Mouse (Mus musculus) layer of hippocampus, postnatal 25 days (tissue): ENCODE results near the gene Kcnj3. TPM values are rescaled to one million over a fixed set of nuclear protein-coding genes. Genes with fewer than 3 reads are reported as not detected.
"Not testable (repeated sequence)": the region's sequence is repeated elsewhere in the genome, so short reads cannot be mapped to it uniquely, and the experiment has no call there.

ENCODE experiments used
- DNase-seq, 2 experiments: peaks; one replicate each; pipeline ENCODE4 v3.0.0; 2022; ENCODE audit warnings: mixed read lengths in 2 of 2, low spot score in 1 of 2; ENCODE audit errors: extremely low spot score in 1 of 2
- total RNA-seq, 2 experiments: library from RNA; stranded (reverse); gene quantifications; 2 replicates each; pipeline ENCODE4 v1.2.3; 2021

Gene Kcnj3
- total RNA-seq = 100 to 1,000 TPM in 1 of 2 experiments, 10 to 100 TPM in 1; 97.3 to 116 TPM

DNA sequence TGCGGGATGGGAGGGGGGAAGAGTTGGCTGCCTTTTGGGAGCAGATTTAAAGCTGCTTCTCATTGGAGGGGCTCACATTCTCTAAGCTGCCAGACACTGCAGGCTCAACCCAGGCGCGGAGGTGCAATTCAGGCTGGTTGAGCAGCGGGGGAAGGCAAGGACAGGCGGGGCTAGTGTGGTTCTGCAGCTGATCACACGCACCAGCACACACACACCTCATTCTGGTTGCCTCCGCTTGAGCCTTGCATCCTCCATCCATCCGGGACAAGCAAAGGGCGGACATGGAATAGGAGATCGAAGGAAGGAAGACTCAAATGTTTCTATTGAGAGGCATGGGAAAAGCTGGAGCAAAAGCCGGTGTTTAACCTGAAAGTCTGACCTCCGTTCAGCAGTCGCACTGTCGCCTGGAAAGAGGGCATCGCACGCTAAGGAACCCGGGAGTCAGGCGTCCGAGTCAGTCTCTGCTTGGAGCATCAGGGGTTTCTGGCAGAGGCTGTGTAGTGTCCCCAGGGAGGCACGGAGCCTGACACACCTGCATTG lies at the start of gene Kcnj3:
Gene Kcnj3, plus strand, starts transcription at position 250 of the 540 bp plus-strand sequence.
- DNase-seq = peak; percentile 49 to 56

DNA sequence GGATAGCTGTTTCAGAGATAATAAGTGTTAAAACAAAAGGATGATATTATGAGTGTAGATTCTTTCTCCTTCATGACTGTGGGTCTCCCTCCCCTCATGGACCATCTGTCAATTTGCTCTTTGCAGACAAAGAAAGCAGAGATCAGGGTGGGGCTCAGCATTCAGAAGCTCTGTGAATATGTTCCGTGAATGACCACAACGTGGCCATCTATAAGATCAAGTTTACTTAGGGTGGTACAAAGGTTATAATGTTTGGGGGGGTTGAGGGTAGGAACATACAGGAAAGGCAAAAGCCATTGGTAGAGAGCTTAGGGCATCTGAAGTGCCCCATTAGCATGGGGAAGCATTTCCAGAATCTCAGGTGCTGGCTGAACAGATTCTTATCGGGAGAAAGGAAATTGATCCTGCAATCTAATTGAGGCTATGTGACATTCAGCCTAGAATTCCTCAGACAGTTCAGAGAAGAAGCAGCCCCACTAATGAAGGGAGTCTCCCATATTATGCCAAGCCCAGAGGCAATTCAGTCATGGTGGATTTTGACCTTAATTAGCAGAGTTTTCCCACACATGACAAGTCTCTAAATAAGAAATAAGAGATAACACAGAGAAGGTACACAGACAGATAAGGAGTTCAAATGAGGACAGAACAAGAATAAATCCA lies 45.3 kb upstream of the Kcnj3 start:
- no peak for DNase-seq

DNA sequence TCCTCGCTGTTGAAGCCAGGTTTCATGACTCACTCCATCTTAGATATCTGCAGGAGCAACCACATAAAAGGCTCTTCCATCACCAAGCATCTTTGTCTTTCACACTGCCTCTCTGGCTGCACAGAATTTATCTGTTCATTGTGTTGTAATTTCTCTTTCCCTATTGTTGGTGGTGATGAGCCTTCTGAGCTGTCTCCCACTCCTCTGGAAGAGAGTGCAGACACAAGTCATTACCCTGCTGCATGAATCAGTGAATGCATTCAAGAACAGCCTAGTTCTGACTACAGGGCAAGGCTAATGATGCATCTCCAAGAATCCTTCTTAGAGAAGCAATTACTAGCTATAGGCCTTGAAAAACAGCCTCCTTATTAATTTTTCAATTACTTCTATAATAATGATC lies 30.5 kb upstream of the Kcnj3 start:
- DNase-seq = no peak

DNA sequence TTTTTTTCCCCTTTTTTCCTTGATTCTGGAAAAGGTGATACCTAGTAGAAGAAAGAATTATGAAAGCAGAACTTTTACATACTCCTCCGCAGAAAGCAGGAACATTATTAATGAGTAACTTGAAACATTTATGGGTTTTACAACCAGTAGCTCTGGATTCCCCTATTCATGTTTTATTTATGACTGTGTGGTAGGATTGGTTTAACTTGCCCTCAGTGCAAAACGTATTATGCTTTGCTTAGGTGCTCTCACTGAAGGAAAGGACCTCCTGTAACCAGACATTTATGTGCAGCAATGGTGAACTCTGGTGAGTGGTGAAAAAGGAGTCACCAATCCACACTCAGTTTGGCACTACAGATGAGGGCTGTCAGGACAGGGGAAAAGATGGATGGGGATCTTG lies 8.1 kb upstream of the Kcnj3 start:
- no peak for DNase-seq

DNA sequence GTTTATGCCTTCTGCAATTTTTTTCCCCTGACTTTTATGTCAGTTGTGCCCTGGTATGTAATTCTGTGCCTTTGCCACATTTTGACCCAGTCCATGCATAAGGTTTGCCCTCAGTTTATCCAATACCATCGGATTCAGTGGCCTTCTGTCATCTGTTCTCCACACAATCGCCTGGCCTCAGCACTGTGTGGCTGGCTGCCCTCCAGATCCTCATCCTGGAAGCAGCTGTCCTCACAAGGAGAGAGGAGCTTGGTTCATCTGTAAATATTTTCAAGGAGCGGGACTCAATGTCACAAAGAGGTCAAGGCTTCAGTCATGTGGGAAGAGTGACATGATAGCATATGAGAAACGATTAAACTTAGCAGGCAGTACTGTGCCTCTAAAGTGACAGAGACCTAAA lies 3.7 kb upstream of the Kcnj3 start:
- no peak for DNase-seq

DNA sequence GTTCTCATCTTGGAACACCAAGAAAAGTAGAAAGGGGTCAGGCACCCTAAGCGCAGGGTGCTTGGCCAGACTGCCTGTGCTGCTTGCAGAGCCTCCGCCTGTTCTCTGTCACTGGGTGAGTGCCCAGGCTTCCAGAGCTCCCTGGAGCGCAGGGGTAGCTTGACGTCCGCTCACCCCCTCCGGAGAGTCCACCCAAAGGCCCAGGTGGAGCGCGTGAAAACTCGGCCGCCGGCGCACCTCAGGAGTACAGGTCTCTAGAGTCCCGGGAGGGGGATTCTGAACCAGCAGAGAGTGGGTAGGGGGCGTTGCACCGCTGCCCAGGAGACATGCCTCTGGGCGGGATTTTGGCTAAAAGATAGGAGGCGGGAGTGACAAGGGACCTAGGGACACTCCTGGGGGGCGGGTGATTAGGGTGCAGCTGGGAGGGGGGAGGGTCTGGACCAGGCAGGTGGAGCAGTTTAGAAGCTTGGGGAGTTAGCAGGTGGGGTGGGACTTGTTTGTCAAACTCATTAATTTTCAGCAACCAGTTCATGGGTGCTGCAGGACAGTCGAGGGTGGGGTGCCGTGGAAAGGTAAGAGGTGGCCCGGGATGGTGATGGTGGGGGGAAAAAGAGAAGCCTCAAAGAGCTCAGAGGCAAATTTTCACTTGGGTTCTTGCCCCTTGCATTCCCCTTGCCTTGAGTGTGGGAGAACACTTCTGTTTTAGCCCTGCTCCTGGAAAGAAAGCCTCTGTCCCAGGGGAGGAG lies 664 bp downstream of the Kcnj3 start:
- peak; percentile 30 to 49 for DNase-seq

DNA sequence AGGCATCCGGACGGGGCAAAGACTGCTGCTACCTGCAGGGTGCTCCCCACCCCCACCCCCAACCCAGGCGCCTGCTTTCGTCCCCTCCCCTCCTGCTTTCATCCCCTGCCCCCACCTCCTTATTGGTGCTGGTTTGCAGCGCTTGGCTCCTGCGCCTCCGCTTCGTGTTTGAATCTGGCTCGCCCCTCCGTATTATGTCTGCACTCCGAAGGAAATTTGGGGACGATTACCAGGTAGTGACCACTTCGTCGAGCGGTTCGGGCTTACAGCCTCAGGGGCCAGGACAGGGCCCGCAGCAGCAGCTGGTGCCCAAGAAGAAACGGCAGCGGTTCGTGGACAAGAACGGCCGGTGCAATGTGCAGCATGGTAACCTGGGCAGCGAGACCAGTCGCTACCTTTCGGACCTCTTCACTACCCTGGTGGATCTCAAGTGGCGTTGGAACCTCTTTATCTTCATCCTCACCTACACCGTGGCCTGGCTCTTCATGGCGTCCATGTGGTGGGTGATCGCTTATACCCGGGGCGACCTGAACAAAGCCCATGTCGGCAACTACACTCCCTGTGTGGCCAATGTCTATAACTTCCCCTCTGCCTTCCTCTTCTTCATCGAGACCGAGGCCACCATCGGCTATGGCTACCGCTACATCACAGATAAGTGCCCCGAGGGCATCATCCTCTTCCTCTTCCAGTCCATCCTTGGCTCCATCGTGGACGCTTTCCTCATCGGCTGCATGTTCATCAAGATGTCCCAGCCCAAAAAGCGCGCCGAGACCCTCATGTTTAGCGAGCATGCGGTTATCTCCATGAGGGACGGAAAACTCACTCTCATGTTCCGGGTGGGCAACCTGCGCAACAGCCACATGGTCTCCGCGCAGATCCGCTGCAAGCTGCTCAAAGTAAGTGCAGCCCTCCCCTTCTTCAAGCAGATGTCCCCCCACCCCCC lies 1.5 kb downstream of the Kcnj3 start:
- peak; percentile 20 to 46 for DNase-seq

DNA sequence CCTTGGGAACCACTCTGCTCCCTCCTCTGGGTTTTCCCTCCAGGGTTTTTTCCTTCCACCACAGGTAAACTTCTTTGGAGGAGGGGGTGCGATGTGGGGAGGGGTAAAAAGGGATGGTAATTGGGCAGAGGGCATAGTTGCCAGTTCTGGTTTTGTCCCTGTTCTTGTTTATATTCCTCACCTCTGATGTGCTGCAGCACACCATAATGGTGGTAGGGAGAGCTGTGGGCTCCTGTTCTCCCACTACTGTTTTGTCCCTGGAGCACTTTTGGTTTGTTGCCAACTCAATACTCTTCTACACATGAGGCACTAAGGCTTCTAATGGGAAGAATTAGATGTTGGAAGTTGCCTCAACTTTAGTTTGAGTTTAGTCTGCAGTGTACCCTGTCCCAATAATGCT lies 2.2 kb downstream of the Kcnj3 start:
- peak in 1 of 2 experiments; percentile 16 for DNase-seq

DNA sequence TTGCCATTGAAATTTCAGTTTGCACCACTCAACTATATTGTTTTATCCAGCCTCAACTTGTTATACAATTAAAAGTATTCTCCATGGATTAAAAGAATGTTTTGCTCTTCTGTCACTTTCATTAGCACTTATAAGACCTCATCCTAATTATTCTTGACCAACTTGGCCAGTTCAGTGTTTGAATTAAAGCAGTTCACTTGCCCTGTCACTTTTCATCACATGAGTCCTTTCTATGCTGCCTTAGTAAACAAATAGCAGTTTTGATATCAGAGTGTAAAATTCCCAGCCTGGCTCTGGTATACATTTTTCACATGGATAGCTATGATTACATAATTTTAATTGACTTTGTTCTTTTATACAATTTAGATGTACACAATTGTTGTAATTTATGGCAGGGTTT lies 3.4 kb downstream of the Kcnj3 start:
- DNase-seq = no peak

DNA sequence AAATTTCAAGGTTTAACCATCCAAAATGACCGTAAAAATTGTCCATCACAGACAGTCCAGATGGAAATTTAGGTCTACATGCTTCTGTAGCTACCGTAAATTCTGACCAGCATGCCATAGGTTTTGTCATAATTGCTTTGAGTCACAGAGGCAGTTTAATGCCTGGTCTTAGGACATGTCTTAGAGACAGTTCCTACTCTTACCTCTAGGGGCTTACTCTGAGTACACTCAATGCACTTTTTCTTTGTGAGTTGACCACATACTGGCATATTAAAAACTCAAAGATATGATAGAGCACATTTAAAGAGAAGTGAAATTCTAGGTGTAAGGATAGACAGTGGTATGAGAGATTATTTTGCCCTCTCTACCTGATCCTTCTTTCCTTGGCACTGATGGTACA lies 6.2 kb downstream of the Kcnj3 start:
- no peak for DNase-seq

DNA sequence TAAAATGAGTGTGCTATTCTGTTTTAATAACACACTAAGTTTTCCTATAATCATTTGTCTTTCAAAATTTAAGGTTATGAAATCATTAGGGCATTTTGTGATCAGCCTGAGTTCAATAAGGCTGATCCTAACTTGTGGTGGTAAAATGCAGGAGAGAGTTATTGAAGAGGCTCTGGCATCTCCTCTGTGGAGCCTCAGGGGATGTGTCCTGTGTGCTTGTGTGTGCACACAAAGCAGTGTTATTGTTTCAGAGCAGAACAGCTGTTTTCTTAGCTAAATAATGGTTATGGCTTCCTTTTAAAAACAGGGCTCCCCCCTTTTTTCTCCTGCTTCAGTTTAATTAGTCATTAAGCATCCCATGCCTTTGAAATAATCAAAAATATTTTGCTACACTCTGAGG lies 11.5 kb downstream of the Kcnj3 start:
- no peak for DNase-seq

DNA sequence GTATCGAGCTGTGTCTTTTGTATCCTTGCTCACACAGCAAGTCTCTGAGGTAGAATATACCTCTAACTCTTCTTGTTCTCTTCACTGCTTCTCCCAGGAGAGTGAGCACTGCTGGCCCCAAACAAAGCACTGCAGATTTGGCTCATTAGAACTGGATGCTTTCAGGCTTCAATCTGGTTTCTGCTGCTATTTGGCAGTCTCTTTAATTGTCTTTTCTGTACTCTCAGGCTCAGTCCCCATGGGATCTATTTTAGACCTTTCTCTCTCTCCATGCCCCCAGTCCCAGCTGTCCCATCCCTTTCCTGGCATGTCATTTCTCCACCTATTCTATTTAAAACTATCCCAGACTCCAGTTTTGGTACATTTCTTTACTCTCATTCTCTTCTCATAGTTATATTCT lies 15.0 kb downstream of the Kcnj3 start:
- DNase-seq = no peak

DNA sequence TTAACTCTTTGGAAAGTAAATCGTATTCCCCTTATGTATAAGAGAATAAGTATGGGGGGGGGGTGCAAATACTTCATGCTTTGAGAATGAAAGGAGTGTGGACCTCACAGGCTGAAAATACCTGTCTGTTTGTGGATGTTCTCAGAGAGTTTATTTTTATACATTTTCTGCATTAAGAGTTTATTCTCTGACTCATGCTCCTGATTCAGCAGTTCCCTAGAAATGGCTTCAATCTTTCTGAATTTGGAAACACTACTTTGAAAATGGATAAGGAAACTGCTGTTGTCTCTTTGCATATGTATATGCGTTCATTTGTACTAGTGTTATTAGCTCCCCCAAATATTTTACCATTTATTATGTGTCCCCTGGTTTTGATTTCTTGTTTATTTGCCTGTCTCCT lies 23.4 kb downstream of the Kcnj3 start:
- no peak for DNase-seq

DNA sequence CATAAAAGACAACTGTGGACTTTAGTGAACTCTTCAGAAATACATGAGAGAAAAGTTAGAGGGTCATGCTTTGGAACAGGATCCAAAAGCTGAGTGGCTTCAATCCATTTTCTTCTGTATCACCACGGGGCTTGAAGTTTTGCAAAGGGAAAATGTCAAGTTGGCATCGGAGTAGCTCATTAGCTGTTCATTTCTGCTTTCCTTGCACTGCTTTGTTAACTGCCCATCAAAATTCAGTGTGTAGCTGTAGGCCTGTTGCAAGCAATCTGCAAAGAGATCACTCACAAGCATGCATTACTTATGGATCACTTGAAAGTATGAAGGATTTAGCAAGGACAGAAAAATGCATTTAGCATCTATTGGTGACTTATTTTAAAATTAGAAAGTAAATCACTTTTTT lies 33.4 kb downstream of the Kcnj3 start:
- no peak for DNase-seq

DNA sequence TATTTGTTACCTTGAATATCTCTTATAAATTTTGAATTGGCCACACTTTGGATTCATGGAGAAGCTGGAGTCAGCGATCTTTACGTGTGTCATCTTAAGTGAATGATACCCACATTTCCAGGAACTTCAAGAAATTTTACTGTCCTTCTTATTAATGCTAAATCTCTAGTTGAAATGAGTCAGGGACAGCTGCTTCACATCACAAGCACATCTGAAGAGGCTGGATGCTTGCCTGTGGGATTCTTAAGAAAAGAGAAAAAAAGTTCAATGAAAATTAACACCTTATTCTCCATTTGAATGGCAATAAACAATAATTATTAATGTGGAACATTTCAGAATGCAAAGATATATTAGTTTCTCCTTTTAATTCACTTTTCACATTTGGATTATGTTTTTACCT lies 34.2 kb downstream of the Kcnj3 start:
- no peak for DNase-seq

DNA sequence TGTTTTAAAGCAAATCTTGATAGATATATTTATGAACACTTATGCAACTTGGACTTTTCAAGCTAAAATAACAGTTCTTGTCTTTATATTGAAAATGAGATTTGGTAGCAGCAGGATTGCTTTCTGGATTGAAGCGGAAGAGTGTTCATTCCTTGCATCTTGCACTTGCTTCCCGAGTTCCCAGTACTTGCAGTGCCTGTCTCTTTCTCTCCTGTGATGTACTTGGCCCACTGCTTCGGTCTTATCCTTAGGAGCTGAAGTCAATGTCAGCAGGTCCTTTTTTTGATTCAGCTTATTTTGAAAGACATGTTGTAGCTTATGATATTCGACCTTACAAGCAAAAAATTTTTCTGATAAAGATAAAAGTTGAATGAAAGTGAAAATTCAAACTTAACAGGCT lies 43.7 kb downstream of the Kcnj3 start:
- DNase-seq = no peak

DNA sequence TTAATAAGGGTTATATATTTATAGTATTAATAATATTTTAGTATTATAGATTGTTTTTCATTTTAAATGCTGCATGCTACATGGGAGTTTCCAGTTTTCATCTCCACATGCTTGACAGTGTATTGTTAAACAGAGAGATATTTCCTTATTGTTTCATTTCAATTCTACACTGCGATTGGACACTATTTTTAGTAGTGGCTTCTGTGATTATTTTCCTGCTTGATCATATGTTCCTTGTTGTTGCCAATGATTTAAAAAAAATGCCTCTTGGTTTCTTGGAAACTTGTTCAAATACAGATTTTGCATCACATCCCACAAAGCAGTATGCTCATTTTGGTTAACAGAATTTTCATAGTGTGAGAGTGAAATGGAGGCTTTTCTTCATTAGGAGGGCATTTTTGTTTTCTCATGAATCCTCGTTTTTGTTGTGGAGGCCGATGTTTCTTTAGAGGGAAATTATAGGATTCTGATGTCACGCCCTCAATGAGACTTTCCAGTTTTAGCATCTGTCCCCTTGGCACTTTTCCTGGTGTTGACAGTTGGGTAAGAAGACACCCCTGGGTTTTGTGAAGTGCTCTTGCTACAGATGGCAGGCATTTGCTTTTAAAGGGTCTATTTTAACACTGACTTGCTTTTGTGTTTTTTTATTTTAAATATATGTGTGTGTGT lies 44.3 kb downstream of the Kcnj3 start:
- DNase-seq = peak; percentile 18 to 40

DNA sequence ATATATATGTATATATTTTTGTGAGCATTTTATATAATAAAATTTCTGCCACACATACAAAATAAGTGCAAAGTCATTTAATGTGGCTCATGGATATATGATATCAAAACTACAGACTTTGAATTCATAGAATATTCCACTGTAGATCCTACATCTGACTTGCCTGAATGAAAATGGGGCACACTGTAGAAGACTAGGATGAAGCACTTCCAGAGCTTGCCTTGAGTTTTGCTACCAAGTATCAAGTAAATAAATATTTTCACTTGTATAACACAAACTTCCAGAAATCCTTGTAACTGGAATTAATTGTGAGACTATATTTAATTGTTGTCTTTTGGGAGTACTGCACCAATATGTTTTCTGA lies 44.8 kb downstream of the Kcnj3 start:
- DNase-seq = no peak

DNA sequence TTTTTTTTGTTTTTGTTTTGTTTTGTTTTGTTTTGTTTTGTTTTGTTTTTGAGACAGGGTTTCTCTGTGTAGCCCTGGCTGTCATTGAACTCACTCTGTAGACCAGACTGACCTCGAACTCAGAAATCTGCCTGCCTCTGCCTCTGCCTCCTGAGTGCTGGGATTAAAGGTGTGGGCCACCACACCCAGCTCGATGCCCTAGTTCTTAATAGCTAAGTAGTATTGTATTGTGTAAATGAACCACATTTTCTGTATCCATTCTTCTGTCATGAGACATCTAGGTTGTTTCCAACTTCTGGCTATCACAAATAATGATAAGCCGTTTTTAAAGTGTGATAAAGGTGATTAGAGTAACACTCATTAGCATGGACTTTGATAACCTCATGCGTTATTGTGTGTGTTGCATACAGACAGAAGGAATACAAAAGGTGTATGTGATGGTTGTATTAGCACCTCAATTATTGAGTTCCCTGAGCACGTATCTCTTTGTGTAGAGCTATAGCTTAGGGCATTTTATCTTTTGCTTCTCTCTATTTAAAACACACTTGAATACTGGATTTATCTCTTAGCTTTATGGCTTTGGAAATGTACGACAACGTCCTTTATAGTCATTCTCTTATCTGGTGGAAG lies 49.8 kb downstream of the Kcnj3 start:
- not testable (repeated sequence) for DNase-seq
